Mouse (Mus musculus) heart, adult 2 months (tissue): ENCODE measurements at regions not wholly inside any gene's neighbourhood (a gene's known extent, or its start where the extent isn't known, plus 50 kb on each side); places are given as distances from the start of the nearest gene placed in this dataset.

Experiments used
- DNase-seq, 2 experiments: peaks; one replicate each; pipeline ENCODE4 v3.0.0; 2021
- H3K27ac ChIP-seq: fragments of 200-600 bp; 2 replicates; pipeline ENCODE4 v1.8.1; 2022
- H3K27me3 ChIP-seq: fragments of 200-500 bp; 2 replicates; pipeline ENCODE4 v1.6.1; 2012; ENCODE audit warnings: mild to moderate bottlenecking, low read length, inconsistent platforms, mixed read lengths; ENCODE audit not compliant: control insufficient read depth, insufficient read depth
- H3K36me3 ChIP-seq: fragments of 200-500 bp; 2 replicates; pipeline ENCODE4 v1.6.1; 2012; ENCODE audit warnings: low read length, inconsistent platforms; ENCODE audit not compliant: control insufficient read depth, insufficient read depth
- H3K4me1 ChIP-seq: fragments of 200-500 bp; 2 replicates; pipeline ENCODE4 v1.6.1; 2011; ENCODE audit warnings: low read length; ENCODE audit not compliant: control insufficient read depth, insufficient read depth
- H3K4me3 ChIP-seq: fragments of 200-600 bp; 2 replicates; pipeline ENCODE4 v1.8.1; 2022
- H3K79me2 ChIP-seq: fragments of 200-500 bp; replicated peaks from 2 replicates; pipeline ENCODE4 v1.6.1; 2012; ENCODE audit warnings: mild to moderate bottlenecking, inconsistent platforms, low read length, moderate library complexity, mixed read lengths; ENCODE audit not compliant: control insufficient read depth, insufficient read depth
- H3K9ac ChIP-seq: fragments of 200-500 bp; 2 replicates; pipeline ENCODE4 v1.6.1; 2012; ENCODE audit warnings: low read depth, mild to moderate bottlenecking, control low read depth, inconsistent platforms, low read length, mixed read lengths
- CTCF ChIP-seq: fragments of 200-600 bp; IDR thresholded peaks from 2 replicates; pipeline ENCODE4 v1.8.1; 2022; ENCODE audit warnings: antibody characterized with exemption, mild to moderate bottlenecking, moderate library complexity
- EP300 ChIP-seq: fragments of 200-500 bp; IDR thresholded peaks from 2 replicates; pipeline ENCODE4 v1.6.1; 2011; ENCODE audit warnings: low read depth, low read length, control low read depth; ENCODE audit not compliant: insufficient read depth
- POLR2A ChIP-seq: fragments of 200-500 bp; IDR thresholded peaks from 2 replicates; pipeline ENCODE4 v1.6.1; 2011; ENCODE audit warnings: mild to moderate bottlenecking, low read depth, low read length, control low read depth; ENCODE audit not compliant: insufficient read depth
- WGBS: fragments of 180-500 bp; shearing (Covaris S2); methylation state at CpG from one replicate; pipeline ENCODE4 v1.1.7; 2018; 5-methylcytosine and 5-hydroxymethylcytosine counted together
- intact Hi-C: fragments of 180-260 bp; cut with DNase I; formaldehyde crosslinking; loops from one replicate; pipeline ENCODE4 v1.15.1; 2025

DNA sequence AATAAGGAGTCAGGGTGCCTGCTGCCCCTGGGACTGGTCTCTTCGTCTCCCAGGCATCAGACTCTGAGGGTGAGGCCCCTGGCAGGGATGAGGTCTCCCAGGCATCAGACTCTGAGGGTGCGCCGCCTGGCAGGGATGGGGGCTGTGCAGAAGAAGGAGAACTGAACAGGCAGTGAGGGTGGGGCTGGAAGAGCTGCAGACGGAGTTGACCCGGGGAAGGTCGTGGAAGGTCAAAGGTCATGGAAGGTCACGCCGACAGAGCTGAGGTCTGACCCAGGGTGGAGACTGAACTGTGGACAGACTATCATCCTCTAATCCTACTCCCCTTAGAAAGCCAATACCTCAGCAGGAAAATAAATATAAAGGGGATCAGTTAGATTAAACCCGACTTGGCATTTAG, 50.6 kb upstream of the Grik3 start:
- H3K9ac ChIP-seq: no peak overlapping the region
- DNase-seq: no peak
- WGBS: 46% methylated on average over 9 of the region's 9 CpGs
- intact Hi-C loops: no loop called here
- H3K27me3 ChIP-seq: no peaks in the 10 kb centered on the region
- no peaks in the 10 kb centered on the region for H3K36me3 ChIP-seq
- TF ChIP-seq CTCF: no peak
- no peak for TF ChIP-seq POLR2A
- no peak for TF ChIP-seq EP300
- no peak overlapping the region for H3K4me3 ChIP-seq
- H3K4me1 ChIP-seq: no peaks in the 10 kb centered on the region
- no peaks in the 10 kb centered on the region for H3K79me2 ChIP-seq
- H3K27ac ChIP-seq: no peak overlapping the region

DNA sequence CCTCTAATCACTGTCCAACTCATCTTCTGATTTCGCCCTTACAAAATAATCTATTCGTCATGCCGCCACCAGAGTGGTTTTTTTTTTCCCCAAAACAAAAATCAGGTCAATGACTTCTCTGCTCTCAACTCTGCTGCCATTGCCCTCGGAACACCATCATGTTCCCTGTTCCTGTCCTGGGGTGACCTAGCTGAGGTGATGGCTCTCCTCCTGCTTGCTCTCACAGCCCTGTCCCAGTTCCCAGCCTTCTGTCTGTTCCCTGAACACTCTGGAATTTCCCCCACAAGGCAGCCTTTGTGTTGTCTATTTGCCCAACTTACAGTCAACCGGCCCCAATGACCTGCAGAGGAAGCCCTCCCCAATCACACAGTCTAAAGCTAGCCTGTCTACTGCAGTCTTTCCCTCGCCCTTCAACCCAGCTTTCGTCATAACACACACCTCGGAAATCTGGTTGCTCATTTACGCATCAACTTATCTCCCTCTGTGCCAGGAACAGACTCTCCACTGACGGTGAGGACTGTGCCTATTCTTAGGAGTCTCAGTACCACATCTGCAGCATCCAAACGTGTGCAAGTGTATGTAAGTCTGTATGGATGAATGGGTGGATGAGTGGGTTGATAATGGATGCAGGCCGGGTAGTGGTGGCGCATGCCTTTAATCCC, 53.2 kb upstream of the Grik3 start:
- Histone ChIP-seq H3K79me2 (no peaks in the 10 kb centered on the region), H3K27me3 (no peaks in the 10 kb centered on the region), H3K9ac (no peak overlapping the region), H3K36me3 (no peaks in the 10 kb centered on the region), H3K4me1 (no peaks in the 10 kb centered on the region), H3K27ac (no peak overlapping the region), H3K4me3 (no peak overlapping the region)
- 59% methylated on average over 13 of the region's 13 CpGs for WGBS
- intact Hi-C loops: no loop called here
- DNase-seq: no peak
- TF ChIP-seq POLR2A: no peak
- no peak for TF ChIP-seq CTCF

DNA sequence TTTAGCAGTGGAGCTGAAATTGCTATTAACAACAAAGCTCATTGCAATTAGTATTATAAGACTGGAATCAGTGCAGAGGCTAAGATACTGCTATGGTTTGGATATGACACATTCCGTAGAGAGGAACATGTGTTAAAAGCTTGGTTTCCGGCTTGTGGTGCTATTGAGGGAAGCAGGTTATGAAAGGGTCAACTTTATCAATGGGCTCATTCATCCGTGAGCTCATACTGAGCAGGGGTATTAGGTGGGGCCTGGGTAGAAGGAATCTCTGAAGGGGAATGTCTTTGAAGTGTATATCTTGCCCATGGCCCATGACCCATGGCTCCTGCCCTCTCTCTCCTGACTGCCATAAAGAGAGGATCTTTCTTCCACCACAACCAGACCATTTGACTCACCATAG, 57.0 kb upstream of the Grik3 start:
- Histone ChIP-seq H3K36me3 (no peaks in the 10 kb centered on the region), H3K4me3 (no peak overlapping the region), H3K4me1 (no peaks in the 10 kb centered on the region), H3K27me3 (no peaks in the 10 kb centered on the region), H3K27ac (no peak overlapping the region), H3K9ac (no peak overlapping the region), H3K79me2 (no peaks in the 10 kb centered on the region)
- TF ChIP-seq EP300: no peak
- TF ChIP-seq CTCF: no peak
- no peak for TF ChIP-seq POLR2A
- 55% methylated on average over 3 of the region's 3 CpGs for WGBS
- intact Hi-C loops: no loop called here
- no peak for DNase-seq

DNA sequence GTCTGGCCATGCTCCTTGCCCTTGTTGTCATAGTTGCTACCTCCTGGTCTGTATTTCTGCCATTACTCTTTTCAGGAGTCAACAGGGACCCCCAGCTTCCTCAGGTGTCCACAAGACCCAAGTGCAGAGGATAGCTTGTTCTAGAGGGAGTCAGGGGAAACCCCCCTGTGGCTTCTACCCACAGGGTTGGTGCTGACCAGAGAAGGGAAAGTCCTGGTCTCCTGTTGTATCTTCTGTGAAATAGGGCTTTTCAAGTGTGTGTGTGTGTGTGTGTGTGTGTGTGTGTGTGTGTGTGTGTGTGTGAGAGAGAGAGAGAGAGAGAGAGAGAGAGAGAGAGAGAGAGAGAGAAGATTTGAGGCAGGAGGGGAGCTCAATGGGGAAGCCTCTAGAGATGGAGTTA, 58.9 kb upstream of the Grik3 start:
- intact Hi-C loops: no loop called here
- H3K9ac ChIP-seq: no peak overlapping the region
- H3K79me2 ChIP-seq: no peaks in the 10 kb centered on the region
- no peak for DNase-seq
- H3K4me3 ChIP-seq: no peak overlapping the region
- no peak overlapping the region for H3K27ac ChIP-seq
- H3K36me3 ChIP-seq: no peaks in the 10 kb centered on the region
- H3K27me3 ChIP-seq: no peaks in the 10 kb centered on the region
- no peak for TF ChIP-seq POLR2A
- TF ChIP-seq EP300: no peak
- TF ChIP-seq CTCF: no peak
- H3K4me1 ChIP-seq: no peaks in the 10 kb centered on the region

DNA sequence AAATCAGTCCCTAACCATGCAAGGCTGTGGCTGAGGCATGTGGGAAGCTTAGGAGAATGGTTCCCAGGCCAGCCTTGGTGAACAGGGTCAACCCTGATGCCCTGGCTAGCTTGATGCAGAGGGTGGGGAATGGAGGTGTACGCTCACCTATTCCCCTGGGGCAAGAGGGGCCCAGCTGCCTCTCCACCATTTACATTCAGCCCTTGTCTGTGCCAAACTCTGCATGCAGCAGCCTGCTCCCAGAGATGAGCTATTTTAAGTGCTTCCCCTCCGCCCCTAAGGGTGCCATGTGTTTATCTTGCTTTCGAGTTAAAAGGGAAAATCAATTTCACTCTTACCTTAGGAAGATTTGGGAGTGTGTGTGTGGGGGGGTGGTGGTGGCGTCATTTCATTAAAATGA, 59.7 kb upstream of the Grik3 start:
- DNase-seq: no peak

DNA sequence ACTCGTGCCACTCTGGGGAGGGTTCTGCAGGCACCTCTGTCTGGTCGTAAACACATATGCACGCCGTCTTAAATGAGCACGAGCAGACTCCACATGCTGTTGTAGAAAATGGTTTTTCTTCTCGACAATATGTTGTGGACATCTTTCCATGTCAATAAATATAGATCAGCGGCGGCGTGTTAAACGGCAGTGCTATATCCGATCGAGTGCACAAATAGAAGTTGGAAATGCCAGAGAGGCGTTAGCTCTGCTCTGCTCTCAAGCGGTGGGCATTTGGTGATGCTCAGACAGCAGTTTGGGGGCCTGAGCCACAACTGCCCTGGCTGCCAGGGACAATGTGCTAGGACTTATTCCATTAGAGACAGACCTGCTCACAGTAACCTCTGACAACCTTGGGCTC, 61.8 kb upstream of the Grik3 start:
- no peak for DNase-seq
- H3K27ac ChIP-seq: no peak overlapping the region
- H3K4me3 ChIP-seq: no peak overlapping the region
- intact Hi-C loops: no loop called here
- no peaks in the 10 kb centered on the region for H3K79me2 ChIP-seq
- no peaks in the 10 kb centered on the region for H3K27me3 ChIP-seq
- no peaks in the 10 kb centered on the region for H3K36me3 ChIP-seq
- H3K9ac ChIP-seq: no peak overlapping the region
- no peaks in the 10 kb centered on the region for H3K4me1 ChIP-seq
- TF ChIP-seq POLR2A (no peak), CTCF (no peak), EP300 (no peak)
- 84% methylated on average over 14 of the region's 14 CpGs for WGBS

More for the DNA sequence above, 59.7 kb upstream of the Grik3 start:
- no peak overlapping the region for H3K9ac ChIP-seq
- no peaks in the 10 kb centered on the region for H3K36me3 ChIP-seq
- H3K27ac ChIP-seq: no peak overlapping the region
- no peaks in the 10 kb centered on the region for H3K79me2 ChIP-seq
- intact Hi-C loops: no loop called here
- TF ChIP-seq POLR2A (no peak), CTCF (no peak), EP300 (no peak)
- H3K4me1 ChIP-seq: no peaks in the 10 kb centered on the region
- 45% methylated on average over 4 of the region's 4 CpGs for WGBS
- H3K4me3 ChIP-seq: no peak overlapping the region
- H3K27me3 ChIP-seq: no peaks in the 10 kb centered on the region
